Mouse (Mus musculus): ENCODE data around the gene Myl4.
"Not testable (repeated sequence)": the region's sequence is repeated elsewhere in the genome, so short reads cannot be mapped to it uniquely, and the experiment has no call there.

Gene Myl4

GRCm38 (mm10) chr11:104550406-104550974 is at the start of gene Myl4, which contains the start of gene Cdc27:
Myl4 (plus strand) TSS chr11:104550663.
Cdc27 (minus strand) TSS chr11:104550620.
- peak; percentile 98 for DNase-seq

- DNase-seq, result no peak
These were observed 42.0 kb upstream of the Myl4 start for GRCm38 (mm10) chr11:104508455-104508854.

- DNase-seq, result no peak
These were observed 39.9 kb upstream of the Myl4 start for GRCm38 (mm10) chr11:104510606-104511005.

GRCm38 (mm10) chr11:104512436-104512835 is 38.0 kb upstream of the Myl4 start:
- no peak for DNase-seq

DNA sequence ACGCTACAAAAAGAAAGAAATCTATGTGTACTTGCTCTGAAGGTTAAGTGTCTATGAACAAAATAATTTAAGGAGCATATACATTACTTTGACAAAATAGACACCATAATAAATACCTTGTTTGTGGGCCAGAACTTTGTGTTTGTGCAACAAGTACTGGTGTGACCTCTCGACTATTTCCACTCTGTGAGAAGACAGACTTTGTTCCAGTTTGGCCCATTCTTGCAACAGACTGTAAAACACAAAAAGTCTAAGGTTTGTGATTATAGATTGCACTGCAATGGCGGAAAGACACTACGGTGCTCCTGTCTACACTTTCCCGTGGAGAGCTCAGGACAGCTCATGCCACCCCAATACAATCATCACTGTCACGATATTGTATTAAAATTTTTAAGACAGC is 24.5 kb upstream of the Myl4 start:
- DNase-seq, result no peak

DNA sequence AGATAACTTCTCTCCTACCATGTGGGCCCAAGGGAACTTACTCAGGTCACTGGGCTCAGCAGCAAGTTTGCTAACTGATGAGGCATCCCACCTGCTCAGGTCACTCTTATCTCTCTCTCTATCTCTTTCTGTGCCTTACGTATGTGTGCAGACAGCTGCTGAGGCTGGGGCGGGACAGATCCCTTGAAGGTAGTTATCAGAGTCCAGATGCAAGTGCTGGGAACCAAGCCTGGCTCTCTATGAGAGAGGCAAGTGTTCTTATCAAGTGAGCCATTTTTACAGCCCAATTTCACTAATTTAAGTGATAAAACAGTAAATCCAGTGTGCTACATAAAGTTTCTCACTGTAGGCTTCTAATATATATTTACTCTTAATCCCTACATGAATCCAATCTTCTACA is 13.6 kb upstream of the Myl4 start:
- DNase-seq, result no peak

DNA sequence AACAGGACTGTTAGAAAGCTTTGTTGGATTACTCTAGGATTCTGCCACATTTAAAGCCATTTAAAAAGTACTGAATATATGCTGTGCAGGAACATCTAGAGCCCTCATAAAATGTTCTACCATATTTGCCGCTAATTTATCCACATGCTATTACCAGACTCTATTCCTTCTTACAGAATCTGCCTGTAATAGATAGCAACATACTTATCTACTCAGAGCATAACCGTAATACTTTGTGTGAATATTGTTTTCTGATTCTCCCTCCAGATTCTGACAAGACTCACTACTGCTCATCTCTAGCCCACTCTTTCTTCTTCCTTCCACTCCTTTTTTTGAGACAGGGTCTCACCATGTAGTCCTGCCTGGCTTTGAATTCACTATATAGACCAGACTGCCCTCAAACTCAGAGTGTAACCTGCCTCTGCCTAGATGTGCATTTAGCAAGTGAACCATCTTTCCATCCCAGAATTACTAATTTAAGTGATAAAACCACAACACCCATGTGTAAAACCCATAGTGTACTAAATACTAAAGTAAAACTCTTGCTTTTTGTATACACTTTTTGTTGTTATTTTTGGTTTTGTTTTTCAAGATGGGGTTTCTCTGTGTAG is 12.4 kb upstream of the Myl4 start:
- DNase-seq, result no peak

DNA sequence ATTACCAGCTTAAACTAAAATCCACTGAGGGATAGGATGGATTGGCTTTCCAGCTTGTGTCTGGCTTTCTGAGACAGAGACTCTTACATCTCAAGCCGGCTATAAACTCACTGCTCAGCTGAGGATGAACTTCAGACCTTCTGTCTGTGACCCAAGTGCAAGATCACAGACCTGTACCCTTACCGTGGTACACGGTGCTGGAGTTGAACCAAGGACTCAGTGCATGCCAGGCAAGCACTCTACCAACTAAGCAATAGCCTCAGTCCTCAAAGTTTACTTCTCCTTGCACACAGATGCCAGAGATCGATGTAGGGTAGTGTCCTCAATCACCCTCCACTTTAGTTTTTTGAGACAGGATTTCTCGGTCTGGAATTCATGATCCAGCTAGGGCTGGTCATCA is 10.7 kb upstream of the Myl4 start:
- DNase-seq, result no peak

GRCm38 (mm10) chr11:104543337-104543736 is 7.1 kb upstream of the Myl4 start:
- not testable (repeated sequence) for DNase-seq

DNA sequence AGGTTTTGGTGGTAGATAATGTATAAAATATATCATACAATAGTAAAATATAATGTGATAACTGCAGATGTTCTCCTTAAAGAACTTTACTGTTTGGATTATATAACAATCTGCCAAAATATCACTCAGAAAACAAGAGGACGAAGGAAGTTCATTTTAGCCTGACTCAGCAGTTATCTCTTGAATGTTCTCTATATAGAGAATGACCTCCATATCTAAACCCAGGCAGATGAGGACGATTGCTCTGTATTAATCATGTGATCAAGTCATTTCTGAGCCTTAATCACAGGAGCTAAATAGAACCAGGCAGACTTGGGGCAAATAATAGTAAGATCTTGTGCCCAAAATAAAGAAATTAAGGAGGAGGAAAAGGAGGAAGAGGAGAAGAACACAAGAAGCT is 6.0 kb upstream of the Myl4 start:
- DNase-seq, result no peak

GRCm38 (mm10) chr11:104547502-104547901 is 3.0 kb upstream of the Myl4 start:
- DNase-seq, result no peak

DNA sequence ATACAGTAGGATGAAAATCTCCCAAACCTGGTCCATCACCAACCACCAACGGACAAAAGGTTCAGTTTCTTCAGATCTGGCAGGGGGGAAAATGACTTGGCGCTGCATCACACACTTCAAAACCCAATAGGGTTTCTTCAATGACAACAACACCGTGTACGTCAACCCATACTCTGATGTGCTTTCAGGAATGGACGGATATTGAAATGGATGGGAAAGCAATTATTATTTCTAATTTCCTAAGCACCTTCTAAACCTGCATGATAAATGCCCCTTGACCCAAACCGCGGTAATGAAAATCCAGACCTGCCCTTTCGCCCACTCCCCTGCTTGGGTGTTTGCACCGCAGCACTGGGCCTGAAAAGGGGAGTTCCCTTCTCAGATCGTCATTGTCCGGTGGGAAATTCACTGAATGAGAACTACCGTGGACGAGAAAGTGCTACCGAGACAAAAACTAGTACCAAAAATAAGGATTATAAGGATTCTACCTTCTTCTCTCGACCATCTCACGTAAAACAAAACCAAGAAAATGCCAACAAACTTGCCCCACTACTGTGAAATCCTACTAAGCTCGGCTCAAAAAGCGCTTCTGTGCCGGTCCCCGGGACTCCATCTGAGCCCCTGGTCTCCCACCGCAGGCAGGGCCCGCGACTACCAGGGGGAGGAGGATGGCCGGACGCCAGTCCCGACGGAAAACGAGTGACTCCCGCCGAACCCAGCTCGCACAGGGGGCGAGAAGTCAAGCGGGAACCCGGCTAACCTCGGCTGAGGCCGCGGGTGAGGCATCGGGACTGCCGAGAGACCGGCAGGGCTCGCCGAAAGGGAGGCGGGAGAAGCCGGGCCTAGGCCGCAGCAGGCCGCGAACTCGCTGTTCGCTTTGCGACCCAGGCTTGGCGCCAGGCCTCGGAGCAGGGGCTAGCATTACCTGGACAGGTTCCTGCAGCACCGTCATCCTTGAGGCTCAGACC is 741 bp upstream of the Myl4 start:
- peak; percentile 48 for DNase-seq

DNA sequence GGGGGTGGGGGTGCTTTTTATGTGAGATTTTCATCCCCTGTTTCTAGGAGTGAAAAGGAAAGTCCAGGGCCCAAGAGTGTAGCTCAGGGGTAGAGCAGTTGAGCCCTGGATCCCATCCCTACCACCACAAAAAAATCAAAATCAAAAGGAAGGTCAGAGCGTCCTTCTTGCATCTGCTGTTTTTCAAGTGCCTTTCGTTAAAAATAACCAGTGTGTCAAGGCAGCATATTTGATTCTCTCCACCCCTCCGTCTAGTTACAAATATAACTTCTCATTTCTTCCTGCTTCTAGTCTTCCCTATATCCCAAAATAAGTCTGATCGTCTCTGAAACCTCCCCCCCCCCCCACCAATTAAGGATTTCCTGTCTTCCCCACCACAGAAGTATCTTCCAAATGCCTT is 7.6 kb downstream of the Myl4 start:
- no peak for DNase-seq

DNA sequence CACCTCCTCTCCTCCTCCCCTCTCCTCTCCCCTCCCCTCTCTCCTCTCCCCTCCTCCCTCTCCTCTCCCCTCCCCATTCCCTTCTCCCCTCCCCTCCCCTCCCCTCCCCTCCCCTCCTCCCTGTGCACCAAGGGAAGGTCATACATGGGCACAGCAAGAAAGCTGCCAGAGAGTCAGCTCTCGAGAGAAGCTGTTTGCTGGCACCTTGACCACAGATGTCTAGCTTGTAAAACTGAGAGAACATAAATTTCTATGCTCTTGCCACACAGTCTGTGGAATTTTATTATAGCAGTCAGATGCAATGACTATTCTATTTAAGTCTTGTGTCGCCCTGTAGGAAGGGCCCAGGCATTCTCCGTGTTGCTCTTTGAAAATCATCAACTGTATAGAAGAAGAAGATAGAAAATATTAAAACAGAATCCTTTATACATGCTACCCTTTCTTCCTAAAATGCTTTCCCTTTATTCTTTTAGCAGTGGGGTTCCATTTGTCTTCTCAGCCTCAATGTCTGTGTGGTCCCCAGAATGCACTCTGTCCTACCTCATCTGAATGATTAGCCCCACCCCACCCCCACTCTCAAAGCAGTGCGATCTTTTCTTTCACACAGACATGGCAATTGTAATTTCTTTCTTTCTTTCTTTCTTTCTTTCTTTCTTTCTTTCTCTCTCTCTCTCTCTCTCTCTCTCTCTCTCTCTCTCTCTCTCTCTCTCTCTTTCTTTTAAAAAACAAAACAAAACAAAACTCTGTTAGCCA is 8.4 kb downstream of the Myl4 start:
- no peak for DNase-seq

GRCm38 (mm10) chr11:104560971-104561370 is 10.5 kb downstream of the Myl4 start:
- no peak for DNase-seq

GRCm38 (mm10) chr11:104563496-104563895 is 13.0 kb downstream of the Myl4 start:
- DNase-seq, result peak; percentile 48

GRCm38 (mm10) chr11:104565172-104565571 is 14.7 kb downstream of the Myl4 start:
- DNase-seq, result no peak

- no peak for DNase-seq
These were observed 15.6 kb downstream of the Myl4 start for GRCm38 (mm10) chr11:104566097-104566496.

- DNase-seq, result no peak
These were observed 16.3 kb downstream of the Myl4 start for GRCm38 (mm10) chr11:104566796-104567195.

- no peak for DNase-seq
These were observed 17.3 kb downstream of the Myl4 start for GRCm38 (mm10) chr11:104567736-104568135.

DNA sequence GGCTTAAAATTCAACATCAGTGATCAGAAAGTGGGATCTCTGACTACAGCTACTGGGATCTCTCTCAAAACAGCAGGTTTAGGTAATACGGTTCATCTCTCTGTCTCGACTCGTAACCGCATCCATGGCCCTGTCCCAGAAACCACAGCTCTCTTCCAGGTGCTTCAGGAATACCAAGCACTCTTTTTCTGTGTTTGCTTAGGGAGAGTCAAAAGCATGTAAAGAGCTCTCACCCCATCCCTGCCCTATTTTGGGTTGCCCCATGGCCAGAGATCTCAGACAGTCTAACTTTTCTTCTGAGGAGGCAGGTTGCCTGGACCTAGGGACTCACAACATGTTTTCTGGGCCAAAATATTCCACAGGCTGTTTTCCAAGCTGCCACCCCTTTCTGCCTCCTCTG is 17.9 kb downstream of the Myl4 start:
- DNase-seq, result no peak

- DNase-seq, result not testable (repeated sequence)
These were observed 20.1 kb downstream of the Myl4 start for GRCm38 (mm10) chr11:104570515-104570914.

GRCm38 (mm10) chr11:104571373-104571772 is 20.9 kb downstream of the Myl4 start:
- DNase-seq, result peak; percentile 62
